Mouse (Mus musculus) macrophage (primary cell): ENCODE results near the gene Nlrp2. TPM values are rescaled to one million over a fixed set of nuclear protein-coding genes. Genes with fewer than 3 reads are reported as not detected.

Source experiments
- H3K27ac ChIP-seq: fragments of 350-480 bp; formaldehyde crosslinking; 2 replicates; pipeline ENCODE4 v1.9.0; 2021
- H3K36me3 ChIP-seq: fragments of 350-480 bp; formaldehyde crosslinking; 2 replicates; pipeline ENCODE4 v1.9.0; 2021; ENCODE audit errors: inconsistent target
- H3K4me3 ChIP-seq: fragments of 350-480 bp; formaldehyde crosslinking; 2 replicates; pipeline ENCODE4 v1.9.0; 2021; ENCODE audit errors: inconsistent target
- H3K79me2 ChIP-seq: fragments of 350-480 bp; formaldehyde crosslinking; 2 replicates; pipeline ENCODE4 v1.9.0; 2021; ENCODE audit errors: inconsistent target
- whole genome bisulfite sequencing: methylation state at CpG from one replicate; pipeline ENCODE4 v1.1.7; 2026; ENCODE audit warnings: inconsistent platforms; ENCODE audit not compliant: missing documents; 5-methylcytosine and 5-hydroxymethylcytosine counted together
- polyA plus RNA-seq: library from polyadenylated mRNA; stranded (reverse); fragments of 250-400 nt; gene quantifications from 3 replicates; pipeline ENCODE4 v1.2.4, GENCODE M21; 2018; ENCODE audit warnings: inconsistent platforms
- total RNA-seq, 78 experiments: library from RNA; depleted of rRNA; stranded (reverse); fragments of 250-400 nt; gene quantifications; 1 replicate in 9 of 78; 2 replicates in 24 of 78; 3 replicates in 43 of 78; 4 replicates in 2 of 78; pipeline ENCODE4 v1.2.4; 2018; ENCODE audit warnings: inconsistent platforms in 56 of 78

Gene Nlrp2
- total RNA-seq (2018; cell fraction: chromatin; rRNA removed), result not detected
- total RNA-seq (2018; cell fraction: cytosol; rRNA removed), result not detected
- not detected for total RNA-seq (2018; cell fraction: nucleus; rRNA removed)
- polyA plus RNA-seq, result not detected in 3 replicates

GRCm38 (mm10) chr7:5350935-5351334, at the start of gene Nlrp2:
Nlrp2 (minus strand) TSS chr7:5351035.
- Histone ChIP-seq H3K4me3 (no peak within 1 kb of the TSS), H3K79me2 (no peaks in the 10 kb centered on the region), H3K27ac (no peak within 1 kb of the TSS), H3K36me3 (no peaks in the 10 kb centered on the region)
- 80% methylated on average over 4 of the region's 4 CpGs for WGBS

- Histone ChIP-seq H3K36me3 (no peaks in the 10 kb centered on the region), H3K27ac (no peak overlapping the region), H3K79me2 (no peaks in the 10 kb centered on the region), H3K4me3 (no peak overlapping the region)
- WGBS, result 82% methylated on average over 2 of the region's 2 CpGs
These were observed 15.9 kb upstream of the Nlrp2 start for GRCm38 (mm10) chr7:5366724-5367123.

GRCm38 (mm10) chr7:5363599-5363998, 12.8 kb upstream of the Nlrp2 start:
- no peak overlapping the region for H3K4me3 ChIP-seq
- 88% methylated on average over 5 of the region's 5 CpGs for WGBS

GRCm38 (mm10) chr7:5350237-5350636, 598 bp downstream of the Nlrp2 start, which contains the start of gene Gm5065:
Gm5065 (plus strand) TSS chr7:5350537.
- 67% methylated on average over 1 of the region's 1 CpGs for WGBS

More at GRCm38 (mm10) chr7:5363599-5363998, 12.8 kb upstream of the Nlrp2 start:
- Histone ChIP-seq H3K36me3 (no peaks in the 10 kb centered on the region), H3K79me2 (no peaks in the 10 kb centered on the region), H3K27ac (no peak overlapping the region)

GRCm38 (mm10) chr7:5327511-5327910, 23.3 kb downstream of the Nlrp2 start:
- no peaks in the 10 kb centered on the region for H3K79me2 ChIP-seq
- no peak overlapping the region for H3K27ac ChIP-seq
- H3K4me3 ChIP-seq, result no peak overlapping the region
- 79% methylated on average over 1 of the region's 1 CpGs for WGBS
- no peaks in the 10 kb centered on the region for H3K36me3 ChIP-seq

More at GRCm38 (mm10) chr7:5350237-5350636, 598 bp downstream of the Nlrp2 start, which contains the start of gene Gm5065:
- Histone ChIP-seq H3K27ac (no peak within 1 kb of the TSS), H3K79me2 (no peaks in the 10 kb centered on the region), H3K36me3 (no peaks in the 10 kb centered on the region), H3K4me3 (no peak within 1 kb of the TSS)

DNA sequence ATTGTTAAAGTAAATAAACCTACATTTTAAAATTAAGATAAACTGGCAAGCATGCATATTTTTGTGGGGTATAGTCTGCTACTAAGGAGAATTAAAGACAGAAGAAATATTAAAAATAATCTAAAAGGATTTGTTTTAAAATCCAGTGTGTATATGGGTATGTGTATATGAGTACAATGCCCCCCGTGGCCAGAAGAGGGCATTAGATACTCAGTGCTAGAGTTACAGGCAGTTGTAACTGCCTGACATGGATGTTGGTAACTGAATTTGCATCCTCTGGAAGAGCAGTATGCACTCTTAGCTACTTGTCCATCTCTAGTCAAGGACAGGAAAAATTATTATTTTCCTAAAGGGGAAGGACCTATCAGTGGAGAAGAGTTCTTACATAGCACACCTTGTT, 62.6 kb downstream of the Nlrp2 start:
- H3K79me2 ChIP-seq, result no peaks in the 10 kb centered on the region
- no peaks in the 10 kb centered on the region for H3K36me3 ChIP-seq
- H3K27ac ChIP-seq, result no peak overlapping the region
- no peak overlapping the region for H3K4me3 ChIP-seq
- 46% methylated on average over 1 of the region's 1 CpGs for WGBS

GRCm38 (mm10) chr7:5263051-5263450, 87.8 kb downstream of the Nlrp2 start:
- 97% methylated on average over 3 of the region's 3 CpGs for WGBS
- no peak overlapping the region for H3K27ac ChIP-seq
- H3K4me3 ChIP-seq, result no peak overlapping the region
- no peaks in the 10 kb centered on the region for H3K36me3 ChIP-seq
- no peaks in the 10 kb centered on the region for H3K79me2 ChIP-seq

Other genes starting within 250 kb of the Nlrp2 start
- not detected in 3 replicates for gene Rfpl4, start 234.1 kb downstream of the Nlrp2 start, polyA plus RNA-seq
- 0.32 to 1.4 TPM (median 0.40 TPM) in 3 replicates for gene Rasl2-9, start 225.1 kb downstream of the Nlrp2 start, polyA plus RNA-seq
- gene Vmn1r55, start 201.4 kb downstream of the Nlrp2 start, polyA plus RNA-seq, result not detected in 3 replicates
- not detected in 3 replicates for gene Vmn1r56, start 154.3 kb downstream of the Nlrp2 start, polyA plus RNA-seq
- not detected in 3 replicates for gene Vmn1r57, start 132.5 kb downstream of the Nlrp2 start, polyA plus RNA-seq
- gene Gm5065, start 498 bp downstream of the Nlrp2 start, polyA plus RNA-seq, result not detected in 3 replicates
- gene Vmn1r58, start 62.4 kb upstream of the Nlrp2 start, polyA plus RNA-seq, result not detected in 3 replicates
- gene Vmn1r59, start 105.7 kb upstream of the Nlrp2 start, polyA plus RNA-seq, result not detected in 3 replicates
- not detected in 3 replicates for gene Vmn2r28, start 142.9 kb upstream of the Nlrp2 start, polyA plus RNA-seq
- gene Vmn1r60, start 196.3 kb upstream of the Nlrp2 start, polyA plus RNA-seq, result not detected in 3 replicates